Mouse (Mus musculus): ENCODE results near the gene Fkbp9. TPM values are rescaled to one million over a fixed set of nuclear protein-coding genes. Genes with fewer than 3 reads are reported as not detected.

Gene Fkbp9
- polyA plus RNA-seq, 1 experiment from 2014 or later, result 85.8 TPM

DNA sequence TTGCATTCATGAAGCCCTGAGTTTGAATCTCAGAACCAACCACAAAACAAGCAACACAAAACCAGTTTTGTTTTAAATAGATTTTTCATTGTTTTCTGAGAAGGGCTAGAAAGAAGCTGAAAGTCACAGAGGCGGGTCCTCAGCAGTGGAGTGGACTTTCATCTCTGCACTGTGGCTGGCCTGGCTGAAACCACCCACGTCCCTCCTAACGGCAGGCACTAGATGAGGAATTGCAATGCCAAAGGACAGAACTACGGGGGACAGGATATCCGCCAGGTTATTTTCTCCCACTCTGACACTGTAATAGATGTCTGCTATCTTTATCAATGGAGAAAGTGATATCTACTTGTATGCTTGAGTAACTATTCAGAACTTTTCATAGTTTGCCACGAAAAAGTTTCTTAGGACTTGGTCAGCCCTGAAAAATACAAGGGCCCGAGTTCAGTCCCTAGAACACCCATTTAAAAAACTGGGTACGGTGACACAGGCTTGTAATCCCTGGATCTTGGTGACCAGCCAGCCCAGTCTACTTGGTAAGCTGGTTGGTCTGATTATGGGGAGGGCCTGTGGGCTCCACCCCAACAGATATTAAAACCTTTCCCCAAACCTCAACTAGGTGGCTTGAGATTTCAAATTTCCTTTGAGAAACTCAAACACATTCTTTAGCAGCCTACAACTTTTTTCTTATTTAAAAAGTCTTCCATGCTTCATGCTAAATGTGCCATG lies 74.4 kb downstream of the Fkbp9 start:
- Histone ChIP-seq H3K4me1 (replicated peaks; ENCODE audit: control insufficient read depth, insufficient read depth) (no peaks in the 10 kb centered on the region; the same call in 1 of the 2 replicates), H3K4me2 (replicated peaks; ENCODE audit: low read depth) (no peak overlapping the region), H3K27me3 (ENCODE audit: control insufficient read depth, insufficient read depth, low read length) (no peaks in the 10 kb centered on the region), H3K9ac (ENCODE audit: low read length) (no peak overlapping the region), H3K27ac (replicated peaks) (peak overlapping the region; percentile 30; the same call in 1 of the 2 replicates), H3K4me3 (ENCODE audit: low read depth, low read length) (no peak overlapping the region), H3K9me3 (ENCODE audit: control insufficient read depth, low read length) (no peaks in the 10 kb centered on the region), H3K36me3 (ENCODE audit: control insufficient read depth, insufficient read depth, low read length) (no peaks in the 10 kb centered on the region)
- DNase-seq (ENCODE audit: low spot score) (peak; percentile 48), ATAC-seq (ENCODE audit: low FRiP score, low TSS enrichment) (no peak)
- TF ChIP-seq EP300 (optimal IDR thresholded peaks at IDR 0.05) (no peak), CTCF (IDR thresholded peaks at IDR 0.05; ENCODE audit: low read depth) (no peak)
- WGBS, result 60% methylated on average over 8 of the region's 8 CpGs

DNA sequence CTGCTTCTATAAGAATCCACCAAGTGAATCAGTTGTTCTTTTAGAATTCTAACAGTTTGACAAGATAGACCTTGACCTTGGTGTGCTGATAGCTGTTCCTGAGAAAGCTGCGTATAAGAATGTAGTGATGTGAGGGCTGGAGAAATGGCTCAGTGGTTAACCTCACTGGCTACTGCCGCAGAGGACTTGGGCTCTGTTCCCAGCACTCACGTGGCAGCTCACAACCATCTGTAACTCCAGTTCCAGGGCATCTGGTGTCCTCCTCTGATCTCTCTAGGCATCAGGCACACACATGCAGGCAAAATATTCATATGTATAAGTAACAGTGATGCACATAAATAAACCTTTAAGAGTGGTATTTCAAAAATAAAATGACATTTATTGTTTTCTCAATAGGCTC lies 76.1 kb downstream of the Fkbp9 start:
- no peak overlapping the region for H3K27ac ChIP-seq (replicated peaks)
- H3K27me3 ChIP-seq (ENCODE audit: control insufficient read depth, insufficient read depth, low read length), result no peaks in the 10 kb centered on the region
- no peak overlapping the region for H3K4me2 ChIP-seq (replicated peaks; ENCODE audit: low read depth)
- no peaks in the 10 kb centered on the region for H3K9me3 ChIP-seq (ENCODE audit: control insufficient read depth, low read length)
- no peak overlapping the region for H3K4me3 ChIP-seq (ENCODE audit: low read depth, low read length)
- H3K4me1 ChIP-seq (replicated peaks; ENCODE audit: control insufficient read depth, insufficient read depth), result no peaks in the 10 kb centered on the region; the same call in 1 of the 2 replicates
- no peaks in the 10 kb centered on the region for H3K36me3 ChIP-seq (ENCODE audit: control insufficient read depth, insufficient read depth, low read length)
- TF ChIP-seq CTCF (IDR thresholded peaks at IDR 0.05; ENCODE audit: low read depth) (no peak), EP300 (optimal IDR thresholded peaks at IDR 0.05) (no peak)
- no peak for ATAC-seq (ENCODE audit: low FRiP score, low TSS enrichment)
- 93% methylated on average over 3 of the region's 3 CpGs for WGBS
- H3K9ac ChIP-seq (ENCODE audit: low read length), result no peak overlapping the region
- no peak for DNase-seq (ENCODE audit: low spot score)

GRCm38 (mm10) chr6:56908397-56908796 lies 76.5 kb downstream of the Fkbp9 start:
- DNase-seq (ENCODE audit: low spot score) (no peak), ATAC-seq (ENCODE audit: low FRiP score, low TSS enrichment) (no peak)
- 83% methylated on average over 2 of the region's 2 CpGs for WGBS
- H3K27ac ChIP-seq (replicated peaks), result no peak overlapping the region
- no peaks in the 10 kb centered on the region for H3K9me3 ChIP-seq (ENCODE audit: control insufficient read depth, low read length)
- H3K4me3 ChIP-seq (ENCODE audit: low read depth, low read length), result no peak overlapping the region
- no peak for TF ChIP-seq EP300 (optimal IDR thresholded peaks at IDR 0.05)
- TF ChIP-seq CTCF (IDR thresholded peaks at IDR 0.05; ENCODE audit: low read depth), result no peak
- H3K27me3 ChIP-seq (ENCODE audit: control insufficient read depth, insufficient read depth, low read length), result no peaks in the 10 kb centered on the region
- H3K4me1 ChIP-seq (replicated peaks; ENCODE audit: control insufficient read depth, insufficient read depth), result no peaks in the 10 kb centered on the region; the same call in 1 of the 2 replicates
- H3K9ac ChIP-seq (ENCODE audit: low read length), result no peak overlapping the region
- no peak overlapping the region for H3K4me2 ChIP-seq (replicated peaks; ENCODE audit: low read depth)
- H3K36me3 ChIP-seq (ENCODE audit: control insufficient read depth, insufficient read depth, low read length), result no peaks in the 10 kb centered on the region

- H3K27ac ChIP-seq (replicated peaks), result no peak overlapping the region
- ATAC-seq (ENCODE audit: low FRiP score, low TSS enrichment) (peak; percentile 69), DNase-seq (ENCODE audit: low spot score) (peak; percentile 77)
- no peaks in the 10 kb centered on the region for H3K36me3 ChIP-seq (ENCODE audit: control insufficient read depth, insufficient read depth, low read length)
- no peaks in the 10 kb centered on the region for H3K27me3 ChIP-seq (ENCODE audit: control insufficient read depth, insufficient read depth, low read length)
- no peak overlapping the region for H3K9ac ChIP-seq (ENCODE audit: low read length)
- no peak for TF ChIP-seq EP300 (optimal IDR thresholded peaks at IDR 0.05)
- TF ChIP-seq CTCF (IDR thresholded peaks at IDR 0.05; ENCODE audit: low read depth), result peak; percentile 94
- no peak overlapping the region for H3K4me3 ChIP-seq (ENCODE audit: low read depth, low read length)
- no peaks in the 10 kb centered on the region; the same call in 1 of the 2 replicates for H3K4me1 ChIP-seq (replicated peaks; ENCODE audit: control insufficient read depth, insufficient read depth)
- WGBS, result 6% methylated on average over 4 of the region's 4 CpGs
- H3K4me2 ChIP-seq (replicated peaks; ENCODE audit: low read depth), result no peak overlapping the region
- no peaks in the 10 kb centered on the region for H3K9me3 ChIP-seq (ENCODE audit: control insufficient read depth, low read length)
Measured at GRCm38 (mm10) chr6:56908912-56909311, 77.1 kb downstream of the Fkbp9 start.

- Histone ChIP-seq H3K27ac (replicated peaks) (no peak overlapping the region), H3K36me3 (ENCODE audit: control insufficient read depth, insufficient read depth, low read length) (no peaks in the 10 kb centered on the region), H3K27me3 (ENCODE audit: control insufficient read depth, insufficient read depth, low read length) (no peaks in the 10 kb centered on the region), H3K4me2 (replicated peaks; ENCODE audit: low read depth) (no peak overlapping the region), H3K9me3 (ENCODE audit: control insufficient read depth, low read length) (no peaks in the 10 kb centered on the region), H3K9ac (ENCODE audit: low read length) (no peak overlapping the region), H3K4me3 (ENCODE audit: low read depth, low read length) (no peak overlapping the region), H3K4me1 (replicated peaks; ENCODE audit: control insufficient read depth, insufficient read depth) (no peaks in the 10 kb centered on the region)
- ATAC-seq (ENCODE audit: low FRiP score, low TSS enrichment) (no peak), DNase-seq (ENCODE audit: low spot score) (no peak)
- WGBS, result 73% methylated on average over 2 of the region's 2 CpGs
- TF ChIP-seq CTCF (IDR thresholded peaks at IDR 0.05; ENCODE audit: low read depth), result no peak
- TF ChIP-seq EP300 (optimal IDR thresholded peaks at IDR 0.05), result no peak
Measured at GRCm38 (mm10) chr6:56910910-56911309, 79.1 kb downstream of the Fkbp9 start.

- H3K27me3 ChIP-seq (ENCODE audit: control insufficient read depth, insufficient read depth, low read length), result no peaks in the 10 kb centered on the region
- ATAC-seq (ENCODE audit: low FRiP score, low TSS enrichment), result no peak
- no peak for TF ChIP-seq EP300 (optimal IDR thresholded peaks at IDR 0.05)
- no peak for TF ChIP-seq CTCF (IDR thresholded peaks at IDR 0.05; ENCODE audit: low read depth)
- no peaks in the 10 kb centered on the region for H3K4me1 ChIP-seq (replicated peaks; ENCODE audit: control insufficient read depth, insufficient read depth)
- DNase-seq (ENCODE audit: low spot score), result no peak
- no peak overlapping the region for H3K9ac ChIP-seq (ENCODE audit: low read length)
- 65% methylated on average over 2 of the region's 2 CpGs for WGBS
- H3K36me3 ChIP-seq (ENCODE audit: control insufficient read depth, insufficient read depth, low read length), result no peaks in the 10 kb centered on the region
- H3K4me2 ChIP-seq (replicated peaks; ENCODE audit: low read depth), result no peak overlapping the region
- 0 out of 2 replicates have a peak overlapping the region, but pooled peaks have one; percentile 4 for H3K27ac ChIP-seq (replicated peaks)
- no peak overlapping the region for H3K4me3 ChIP-seq (ENCODE audit: low read depth, low read length)
- no peaks in the 10 kb centered on the region for H3K9me3 ChIP-seq (ENCODE audit: control insufficient read depth, low read length)
Measured at GRCm38 (mm10) chr6:56913092-56913858, 81.4 kb downstream of the Fkbp9 start.
